Mouse (Mus musculus): ENCODE data around the gene Sema4d.

DNA sequence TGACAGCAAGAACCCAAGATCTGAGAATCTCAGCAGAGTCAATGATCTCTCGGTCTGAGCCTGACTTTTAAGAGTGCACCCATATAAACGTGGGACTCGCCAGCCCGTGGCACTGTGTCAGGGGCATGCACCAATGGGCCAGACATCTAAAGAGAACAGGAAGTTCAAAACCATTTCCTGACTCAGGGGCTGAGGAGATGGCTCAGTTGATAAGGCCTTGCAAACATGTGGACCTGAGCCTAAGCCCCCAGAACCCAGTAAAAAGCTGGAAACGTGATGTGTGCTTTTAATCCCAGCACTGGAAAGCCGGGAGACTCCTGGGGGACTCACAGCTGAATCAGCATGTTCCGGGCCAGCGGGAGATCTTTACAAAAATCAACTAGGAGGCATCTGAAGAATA, 26.0 kb downstream of the Sema4d start:
- TF ChIP-seq ZMIZ1 (IDR thresholded peaks at IDR 0.05; ENCODE audit: low read depth, low read length): no peak
- no peak for TF ChIP-seq CTCF (IDR thresholded peaks at IDR 0.05 in 2 of 3, conservative IDR thresholded peaks at IDR 0.05 in 1 of 3; ENCODE audit: control insufficient read depth in 1 of 3, insufficient read depth in 1 of 3, low read depth in 2 of 3, low read length in 3 of 3, poor library complexity in 1 of 3, severe bottlenecking in 1 of 3)
- TF ChIP-seq CHD2 (IDR thresholded peaks at IDR 0.05; ENCODE audit: low read length): no peak
- no peak for TF ChIP-seq POLR2A (IDR thresholded peaks at IDR 0.05; ENCODE audit: control insufficient read depth in 1 of 2, insufficient read depth in 1 of 2, low read depth in 1 of 2, low read length in 2 of 2, poor library complexity in 1 of 2)
- TF ChIP-seq ELF1 (IDR thresholded peaks at IDR 0.05; ENCODE audit: low read depth, low read length): 0 out of 2 replicates have a peak, but pooled peaks have one; percentile 34
- 0 out of 2 replicates have a peak, but pooled peaks have one; percentile 44 for TF ChIP-seq MAX (IDR thresholded peaks at IDR 0.05; ENCODE audit: low read length)
- TF ChIP-seq RCOR1 (IDR thresholded peaks at IDR 0.05; ENCODE audit: low read depth, low read length): no peak
- TF ChIP-seq NELFE (IDR thresholded peaks at IDR 0.05; ENCODE audit: low read depth, low read length): no peak
- peak; percentile 82 for TF ChIP-seq GATA1 (IDR thresholded peaks at IDR 0.05; ENCODE audit: low read depth, low read length)
- TF ChIP-seq GABPA (IDR thresholded peaks at IDR 0.05; ENCODE audit: low read depth, low read length): no peak
- TF ChIP-seq USF1 (IDR thresholded peaks at IDR 0.05; ENCODE audit: low read depth, low read length): no peak
